Mouse (Mus musculus) gastrocnemius, postnatal 36 days (tissue): ENCODE measurements around the gene Kcnip3. TPM values are rescaled to one million over a fixed set of nuclear protein-coding genes. Genes with fewer than 3 reads are reported as not detected.

Experiments used
- DNase-seq, 2 experiments: peaks; one replicate each; pipeline ENCODE4 v3.0.0; 2022
- intact Hi-C: fragments of 180-260 bp; cut with DNase I; formaldehyde crosslinking; loops from one replicate; pipeline ENCODE4 v1.15.1; 2025
- total RNA-seq, 2 experiments: library from RNA; stranded (reverse); gene quantifications; 2 replicates each; pipeline ENCODE4 v1.2.3; 2021

The Kcnip3 gene
- total RNA-seq, 2 experiments from 2014 or later: 0.18 to 0.49 TPM

- intact Hi-C loops: no loop called here
- DNase-seq: no peak
Measured at GRCm38 (mm10) chr2:127479210-127479609, 42.7 kb downstream of the Kcnip3 start.

- intact Hi-C loops: no loop called here
- DNase-seq: no peak
Measured at GRCm38 (mm10) chr2:127472279-127472678, 49.6 kb downstream of the Kcnip3 start.

GRCm38 (mm10) chr2:127471281-127471680, 50.6 kb downstream of the Kcnip3 start:
- DNase-seq: no peak
- intact Hi-C loops: no loop called here

- intact Hi-C loops: no loop called here
- no peak for DNase-seq
Measured at GRCm38 (mm10) chr2:127470661-127471060, 51.2 kb downstream of the Kcnip3 start.

GRCm38 (mm10) chr2:127470183-127470582, 51.7 kb downstream of the Kcnip3 start:
- intact Hi-C loops: no loop called here
- DNase-seq: no peak

- intact Hi-C loops: loop anchor here (1.0 to 5.0 kb wide), 2 partner anchors 39 to 95 kb away; no protein-coding TSS in a partner anchor
Measured at GRCm38 (mm10) chr2:127462314-127462713, 59.6 kb downstream of the Kcnip3 start.

GRCm38 (mm10) chr2:127461351-127461750, 60.5 kb downstream of the Kcnip3 start:
- DNase-seq: no peak
- intact Hi-C loops: loop anchor here (5.0 kb wide), 1 partner anchor 96 kb away; no protein-coding TSS in a partner anchor

More at GRCm38 (mm10) chr2:127462314-127462713, 59.6 kb downstream of the Kcnip3 start:
- peak; percentile 35 to 38 for DNase-seq

- DNase-seq: no peak
- intact Hi-C loops: no loop called here
Measured at GRCm38 (mm10) chr2:127459341-127459740, 62.6 kb downstream of the Kcnip3 start.

- intact Hi-C loops: no loop called here
- peak; percentile 41 to 65 for DNase-seq
Measured at GRCm38 (mm10) chr2:127453764-127454163, 68.1 kb downstream of the Kcnip3 start.

GRCm38 (mm10) chr2:127453141-127453540, 68.8 kb downstream of the Kcnip3 start:
- intact Hi-C loops: no loop called here
- no peak for DNase-seq

- intact Hi-C loops: no loop called here
- no peak for DNase-seq
Measured at GRCm38 (mm10) chr2:127451748-127452147, 70.1 kb downstream of the Kcnip3 start.

- intact Hi-C loops: no loop called here
Measured at GRCm38 (mm10) chr2:127449691-127450090, 72.2 kb downstream of the Kcnip3 start.

GRCm38 (mm10) chr2:127446847-127447246, 75.0 kb downstream of the Kcnip3 start:
- intact Hi-C loops: no loop called here
- no peak for DNase-seq

More at GRCm38 (mm10) chr2:127449691-127450090, 72.2 kb downstream of the Kcnip3 start:
- DNase-seq: no peak

- DNase-seq: peak; percentile 73 to 75
- intact Hi-C loops: no loop called here
Measured at GRCm38 (mm10) chr2:127444055-127444789, 77.7 kb downstream of the Kcnip3 start, which contains the start of gene Fahd2a. Fahd2a (minus strand) TSS chr2:127444565.

- intact Hi-C loops: no loop called here
- no peak for DNase-seq
Measured at GRCm38 (mm10) chr2:127437697-127438096, 84.2 kb downstream of the Kcnip3 start.

GRCm38 (mm10) chr2:127435554-127435953, 86.3 kb downstream of the Kcnip3 start:
- intact Hi-C loops: no loop called here
- DNase-seq: no peak

GRCm38 (mm10) chr2:127435135-127435534, 86.8 kb downstream of the Kcnip3 start:
- DNase-seq: no peak
- intact Hi-C loops: no loop called here

- DNase-seq: no peak
- intact Hi-C loops: loop anchor here (2.0 kb wide), 1 partner anchor 71 kb away; the partner anchor contains the start of gene Adra2b
Measured at GRCm38 (mm10) chr2:127433487-127434295, 88.2 kb downstream of the Kcnip3 start.

GRCm38 (mm10) chr2:127430238-127430637, 91.7 kb downstream of the Kcnip3 start:
- peak; percentile 23 to 31 for DNase-seq

GRCm38 (mm10) chr2:127424977-127425376, 96.9 kb downstream of the Kcnip3 start, which contains the start of gene Gpat2:
Gpat2 (plus strand) TSS chr2:127425199.
- no peak for DNase-seq
- intact Hi-C loops: no loop called here

More at GRCm38 (mm10) chr2:127430238-127430637, 91.7 kb downstream of the Kcnip3 start:
- intact Hi-C loops: no loop called here
